Mouse (Mus musculus) embryonic fibroblast, embryonic 13.5 days (primary cell): ENCODE results near the gene Arl8b.

Experiments used
- CTCF ChIP-seq: IDR thresholded peaks from 2 replicates; pipeline ENCODE4 v1.5.1; 2011; ENCODE audit warnings: mild to moderate bottlenecking, control low read depth, low read length, moderate library complexity, borderline replicate concordance; ENCODE audit not compliant: insufficient read depth
- POLR2A ChIP-seq: IDR thresholded peaks from 2 replicates; pipeline ENCODE4 v1.6.1; 2011; ENCODE audit warnings: low read depth, mild to moderate bottlenecking, control low read depth, low read length, moderate library complexity

- no peak for TF ChIP-seq CTCF
- no peak for TF ChIP-seq POLR2A
Observed at GRCm38 (mm10) chr6:108781865-108782264, 1.0 kb upstream of the Arl8b start.
